Mouse (Mus musculus) intestine, postnatal 0 days (tissue): ENCODE results near the gene Slc9a9. TPM values are rescaled to one million over a fixed set of nuclear protein-coding genes. Genes with fewer than 3 reads are reported as not detected.

Experiments used
- ATAC-seq: fragments of 200-750 bp; cut with Nextera tagmentation; 2 replicates; pipeline ENCODE4 v1.8.0; 2017; ENCODE audit warnings: mild to moderate bottlenecking, moderate TSS enrichment, moderate library complexity
- H3K27ac ChIP-seq: fragments of 300-500 bp; sonication (generic); 2 replicates; pipeline ENCODE4 v1.5.1; 2014; ENCODE audit warnings: mild to moderate bottlenecking, low read depth, low read length, moderate library complexity
- H3K27me3 ChIP-seq: fragments of 300-500 bp; sonication (generic); replicated peaks from 2 replicates; pipeline ENCODE4 v1.6.1; 2014; ENCODE audit warnings: low read length, mixed read lengths; ENCODE audit not compliant: control insufficient read depth, insufficient read depth
- H3K36me3 ChIP-seq: fragments of 300-500 bp; sonication (generic); 2 replicates; pipeline ENCODE4 v1.6.1; 2014; ENCODE audit warnings: mild to moderate bottlenecking, moderate library complexity; ENCODE audit not compliant: control insufficient read depth, insufficient read depth
- H3K4me1 ChIP-seq: fragments of 300-500 bp; sonication (generic); replicated peaks from 2 replicates; pipeline ENCODE4 v1.6.1; 2014; ENCODE audit warnings: antibody characterized with exemption, low read length, mixed read lengths; ENCODE audit not compliant: control insufficient read depth, insufficient read depth
- H3K4me2 ChIP-seq: fragments of 300-500 bp; sonication (generic); replicated peaks from 2 replicates; pipeline ENCODE4 v1.6.1; 2014; ENCODE audit warnings: low read depth, mild to moderate bottlenecking, moderate library complexity
- H3K4me3 ChIP-seq: fragments of 300-500 bp; sonication (generic); 2 replicates; pipeline ENCODE4 v1.5.1; 2014; ENCODE audit warnings: low read depth, low read length
- H3K9ac ChIP-seq: fragments of 300-500 bp; sonication (generic); 2 replicates; pipeline ENCODE4 v1.6.1; 2014; ENCODE audit warnings: mild to moderate bottlenecking, low read depth, low read length
- H3K9me3 ChIP-seq: fragments of 300-500 bp; sonication (generic); 2 replicates; pipeline ENCODE4 v1.6.1; 2016; ENCODE audit warnings: mixed run types; ENCODE audit not compliant: control insufficient read depth
- CTCF ChIP-seq: sonication (generic); IDR thresholded peaks from 2 replicates; pipeline ENCODE4 v1.5.1; 2016; ENCODE audit warnings: low read depth, mild to moderate bottlenecking, control low read depth, antibody characterized with exemption, moderate library complexity
- WGBS: fragments of 180-500 bp; shearing (Covaris S2); extraction: QIAGEN DNeasy Blood & Tissue Kit; methylation state at CpG from one replicate; pipeline ENCODE4 v1.1.7; 2014; 5-methylcytosine and 5-hydroxymethylcytosine counted together
- polyA plus RNA-seq: library from polyadenylated mRNA; unstranded; fragments of >200 nt; fragmentation: Nextera tagmentation; extraction: Ambion mirVana; gene quantifications from 2 replicates; pipeline ENCODE4 v1.2.1, GENCODE M21; 2015

Gene Slc9a9
- polyA plus RNA-seq, 1 experiment from 2014 or later = 1.0 TPM

GRCm38 (mm10) chr9:94659401-94660152 is 10.1 kb upstream of the Slc9a9 start:
- Histone ChIP-seq H3K4me3 (no peak overlapping the region), H3K27me3 (no peaks in the 10 kb centered on the region), H3K9ac (no peak overlapping the region), H3K4me1 (no peaks in the 10 kb centered on the region), H3K4me2 (no peak overlapping the region), H3K36me3 (no peaks in the 10 kb centered on the region), H3K9me3 (no peaks in the 10 kb centered on the region), H3K27ac (no peak overlapping the region)
- 16% methylated on average over 3 of the region's 3 CpGs for WGBS
- peak; percentile 51; the same call in 1 of the 2 replicates for ATAC-seq
- no peak for TF ChIP-seq CTCF

GRCm38 (mm10) chr9:94661768-94662167 is 7.9 kb upstream of the Slc9a9 start:
- Histone ChIP-seq H3K36me3 (no peaks in the 10 kb centered on the region), H3K9ac (no peak overlapping the region), H3K4me1 (no peaks in the 10 kb centered on the region), H3K4me2 (no peak overlapping the region), H3K9me3 (no peaks in the 10 kb centered on the region), H3K27me3 (no peaks in the 10 kb centered on the region), H3K27ac (no peak overlapping the region), H3K4me3 (no peak overlapping the region)
- no peak for TF ChIP-seq CTCF
- 46% methylated on average over 2 of the region's 2 CpGs for WGBS
- no peak for ATAC-seq

- 74% methylated on average over 4 of the region's 4 CpGs for WGBS
- Histone ChIP-seq H3K9ac (no peak overlapping the region), H3K27me3 (no peaks in the 10 kb centered on the region), H3K4me3 (no peak overlapping the region), H3K36me3 (no peaks in the 10 kb centered on the region), H3K4me2 (no peak overlapping the region), H3K27ac (no peak overlapping the region), H3K9me3 (no peaks in the 10 kb centered on the region), H3K4me1 (no peaks in the 10 kb centered on the region)
- TF ChIP-seq CTCF = no peak
- no peak for ATAC-seq
These were observed 4.5 kb upstream of the Slc9a9 start for GRCm38 (mm10) chr9:94665248-94665647.

GRCm38 (mm10) chr9:94668589-94668988 is 1.1 kb upstream of the Slc9a9 start:
- no peak for ATAC-seq

GRCm38 (mm10) chr9:94670704-94671103 is 995 bp downstream of the Slc9a9 start:
- no peaks in the 10 kb centered on the region for H3K9me3 ChIP-seq
- H3K36me3 ChIP-seq = no peaks in the 10 kb centered on the region
- ATAC-seq = no peak
- TF ChIP-seq CTCF = no peak
- H3K4me2 ChIP-seq = peak overlapping the region; percentile 64
- no peaks in the 10 kb centered on the region for H3K4me1 ChIP-seq
- H3K27me3 ChIP-seq = no peaks in the 10 kb centered on the region
- no peak overlapping the region for H3K4me3 ChIP-seq
- H3K27ac ChIP-seq = no peak overlapping the region
- H3K9ac ChIP-seq = no peak overlapping the region

More at GRCm38 (mm10) chr9:94668589-94668988, 1.1 kb upstream of the Slc9a9 start:
- H3K27me3 ChIP-seq = no peaks in the 10 kb centered on the region
- no peak overlapping the region for H3K27ac ChIP-seq
- no peaks in the 10 kb centered on the region for H3K4me1 ChIP-seq
- no peaks in the 10 kb centered on the region for H3K36me3 ChIP-seq
- 43% methylated on average over 7 of the region's 7 CpGs for WGBS
- H3K4me2 ChIP-seq = no peak overlapping the region
- TF ChIP-seq CTCF = peak; percentile 26; the same call in 1 of the 2 replicates
- H3K9ac ChIP-seq = no peak overlapping the region
- no peaks in the 10 kb centered on the region for H3K9me3 ChIP-seq
- H3K4me3 ChIP-seq = no peak overlapping the region

GRCm38 (mm10) chr9:94674704-94675103 is 5.0 kb downstream of the Slc9a9 start:
- no peak for ATAC-seq
- Histone ChIP-seq H3K4me1 (no peaks in the 10 kb centered on the region), H3K9ac (no peak overlapping the region), H3K4me2 (no peak overlapping the region), H3K36me3 (no peaks in the 10 kb centered on the region), H3K27ac (no peak overlapping the region), H3K4me3 (no peak overlapping the region), H3K27me3 (no peaks in the 10 kb centered on the region), H3K9me3 (no peaks in the 10 kb centered on the region)
- TF ChIP-seq CTCF = no peak
- 89% methylated on average over 1 of the region's 1 CpGs for WGBS
